Mouse (Mus musculus) kidney, postnatal 4 days (tissue): ENCODE results near the gene Cox7a2l.

ENCODE experiments used
- DNase-seq, 2 experiments: peaks; one replicate each; pipeline ENCODE4 v3.0.0; 2021; ENCODE audit warnings: mixed read lengths in 2 of 2

Cox7a2l gene

GRCm38 (mm10) chr17:83452451-83452850 lies 64.7 kb downstream of the Cox7a2l start:
- DNase-seq, result no peak
